Mouse (Mus musculus): ENCODE results near the gene Myo16. TPM values are rescaled to one million over a fixed set of nuclear protein-coding genes. Genes with fewer than 3 reads are reported as not detected.

The Myo16 gene
- polyA plus RNA-seq, 1 experiment from 2014 or later: 0.40 TPM

DNA sequence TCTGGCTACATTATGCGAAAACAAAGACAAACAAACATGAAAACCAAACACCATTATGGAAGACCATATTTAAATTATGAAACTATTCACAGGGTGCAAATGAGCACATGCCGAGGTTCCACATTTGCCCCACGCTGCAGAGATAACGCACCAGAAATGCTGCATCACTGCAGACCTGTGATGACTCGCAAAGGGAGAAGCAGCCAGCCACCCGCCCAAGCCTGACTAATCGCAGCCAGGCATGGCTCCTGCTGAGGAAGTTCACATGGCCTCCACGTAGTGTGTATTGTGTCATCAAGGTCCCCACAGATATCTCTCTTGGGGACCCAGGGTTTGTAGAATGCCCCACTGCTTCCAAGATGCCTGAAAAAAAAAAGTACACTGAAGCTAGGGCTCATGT, 529.4 kb downstream of the Myo16 start:
- Histone ChIP-seq H3K36me3 (no peaks in the 10 kb centered on the region), H3K27me3 (replicated peaks) (no peaks in the 10 kb centered on the region; the same call in 1 of the 2 replicates), H3K27ac (replicated peaks) (no peak overlapping the region), H3K4me1 (no peaks in the 10 kb centered on the region), H3K4me2 (no peak overlapping the region), H3K4me3 (no peak overlapping the region), H3K9ac (no peak overlapping the region), H3K9me3 (no peaks in the 10 kb centered on the region)
- ATAC-seq (ENCODE audit: extremely low read depth, insufficient number of reproducible peaks, low FRiP score, low TSS enrichment): no peak
- whole genome bisulfite sequencing: 46% methylated on average over 8 of the region's 8 CpGs

Other genes starting within 250 kb of the Myo16 start
- gene Lig4, start 176.2 kb upstream of the Myo16 start, polyA plus RNA-seq (2015; fragmentation: Nextera tagmentation; extraction: Ambion mirVana): 3.8 and 4.0 TPM in 2 replicates
- 11.1 and 12.0 TPM in 2 replicates for gene Abhd13, start 176.2 kb upstream of the Myo16 start, polyA plus RNA-seq (2015; fragmentation: Nextera tagmentation; extraction: Ambion mirVana)
- 0.37 and 0.68 TPM in 2 replicates for gene Tnfsf13b, start 147.4 kb upstream of the Myo16 start, polyA plus RNA-seq (2015; fragmentation: Nextera tagmentation; extraction: Ambion mirVana)